Mouse (Mus musculus) embryonic facial prominence, embryonic 11.5 days (tissue): ENCODE measurements at regions not wholly inside any gene's neighbourhood (a gene's known extent, or its start where the extent isn't known, plus 50 kb on each side); places are given as distances from the start of the nearest gene placed in this dataset.

Experiments used
- ATAC-seq: fragments of 200-750 bp; cut with Nextera tagmentation; replicated peaks from 2 replicates; pipeline ENCODE4 v1.8.0; 2017; ENCODE audit warnings: low read depth; ENCODE audit not compliant: insufficient number of reproducible peaks, low FRiP score, low TSS enrichment
- DNase-seq: peaks from one replicate; pipeline ENCODE4 v3.0.0-alpha.2; 2015; ENCODE audit warnings: low spot score
- H3K27ac ChIP-seq: fragments of 300-500 bp; sonication (generic); replicated peaks from 2 replicates; pipeline ENCODE4 v1.5.1; 2014; ENCODE audit warnings: mild to moderate bottlenecking, low read depth, low read length, control low read depth
- H3K27me3 ChIP-seq: fragments of 300-500 bp; sonication (generic); 2 replicates; pipeline ENCODE4 v1.6.1; 2014; ENCODE audit warnings: mild to moderate bottlenecking, low read length, moderate library complexity, mixed read lengths; ENCODE audit not compliant: control insufficient read depth, insufficient read depth
- H3K36me3 ChIP-seq: fragments of 300-500 bp; sonication (generic); replicated peaks from 2 replicates; pipeline ENCODE4 v1.6.1; 2014; ENCODE audit warnings: low read depth, mild to moderate bottlenecking, low read length, moderate library complexity, mixed read lengths; ENCODE audit not compliant: control insufficient read depth, insufficient read depth
- H3K4me1 ChIP-seq: fragments of 300-500 bp; sonication (generic); 2 replicates; pipeline ENCODE4 v1.6.1; 2014; ENCODE audit warnings: low read length, mixed read lengths; ENCODE audit not compliant: control insufficient read depth, insufficient read depth
- H3K4me2 ChIP-seq: fragments of 300-500 bp; sonication (generic); 2 replicates; pipeline ENCODE4 v1.6.1; 2014; ENCODE audit warnings: low read depth, mild to moderate bottlenecking, control low read depth, low read length, moderate library complexity
- H3K4me3 ChIP-seq: fragments of 300-500 bp; sonication (generic); 2 replicates; pipeline ENCODE4 v1.5.1; 2014; ENCODE audit warnings: low read depth, low read length, control low read depth
- H3K9ac ChIP-seq: fragments of 300-500 bp; sonication (generic); replicated peaks from 2 replicates; pipeline ENCODE4 v1.6.1; 2014; ENCODE audit warnings: mild to moderate bottlenecking, control low read depth, low read length
- H3K9me3 ChIP-seq: fragments of 300-500 bp; sonication (generic); replicated peaks from 2 replicates; pipeline ENCODE4 v1.6.1; 2016; ENCODE audit warnings: mild to moderate bottlenecking, low read length, inconsistent platforms, mixed read lengths; ENCODE audit not compliant: control insufficient read depth
- WGBS: fragments of 180-500 bp; shearing (Covaris S2); extraction: QIAGEN DNeasy Blood & Tissue Kit; methylation state at CpG from one replicate; pipeline ENCODE4 v1.1.7; 2014; 5-methylcytosine and 5-hydroxymethylcytosine counted together

GRCm38 (mm10) chr16:60815628-60816414 lies 210.5 kb upstream of the Epha6 start:
- no peaks in the 10 kb centered on the region for H3K9me3 ChIP-seq
- H3K4me2 ChIP-seq = no peak overlapping the region
- H3K27ac ChIP-seq = no peak overlapping the region
- ATAC-seq (no peak), DNase-seq (peak; percentile 36)
- 49% methylated on average over 5 of the region's 5 CpGs for WGBS
- no peak overlapping the region for H3K9ac ChIP-seq
- H3K4me3 ChIP-seq = no peak overlapping the region
- no peaks in the 10 kb centered on the region for H3K27me3 ChIP-seq
- no peaks in the 10 kb centered on the region for H3K4me1 ChIP-seq
- H3K36me3 ChIP-seq = no peaks in the 10 kb centered on the region

GRCm38 (mm10) chr16:60800746-60801145 lies 195.4 kb upstream of the Epha6 start:
- Histone ChIP-seq H3K27ac (no peak overlapping the region), H3K4me1 (no peaks in the 10 kb centered on the region), H3K4me3 (no peak overlapping the region), H3K9ac (no peak overlapping the region), H3K27me3 (no peaks in the 10 kb centered on the region), H3K9me3 (no peaks in the 10 kb centered on the region), H3K36me3 (no peaks in the 10 kb centered on the region), H3K4me2 (no peak overlapping the region)
- DNase-seq (no peak), ATAC-seq (no peak)
- WGBS = 76% methylated on average over 4 of the region's 4 CpGs
